Mouse (Mus musculus): ENCODE data around the gene Ccdc174. TPM values are rescaled to one million over a fixed set of nuclear protein-coding genes. Genes with fewer than 3 reads are reported as not detected.
A peak's percentile ranks its signal among the peaks of the same experiment; 100 is the strongest.
"Not testable (repeated sequence)": the region's sequence is repeated elsewhere in the genome, so short reads cannot be mapped to it uniquely, and the experiment has no call there.

Gene Ccdc174
- total and polyA plus RNA-seq, 3 experiments: 11.8 to 67.9 (median 52.7) TPM

GRCm38 (mm10) chr6:91883859-91884258 is 6.0 kb downstream of the Ccdc174 start:
- DNase-seq (ENCODE audit: low spot score) (no peak), ATAC-seq (ENCODE audit: extremely low read depth, insufficient number of reproducible peaks, low FRiP score, poor library complexity, severe bottlenecking) (no peak)
- Histone ChIP-seq H3K4me1 (ENCODE audit: insufficient read depth, low read depth, low read length) (peaks cover 8% of the 10 kb centered on the region; the same call in 1 of the 2 replicates), H3K4me3 (ENCODE audit: low read depth, low read length) (no peak overlapping the region), H3K36me3 (replicated peaks) (peaks cover 79% of the 10 kb centered on the region), H3K9me3 (replicated peaks) (no peaks in the 10 kb centered on the region), H3K27me3 (ENCODE audit: insufficient read depth, low read length) (no peaks in the 10 kb centered on the region)
- TF ChIP-seq GATA2 (IDR thresholded peaks at IDR 0.05; ENCODE audit: borderline replicate concordance, low read depth, low read length) (no peak), GATA1 (IDR thresholded peaks at IDR 0.05; ENCODE audit: borderline replicate concordance, low read length) (no peak), POLR2AphosphoS5 (IDR thresholded peaks at IDR 0.05; ENCODE audit: insufficient replicate concordance, low read depth, low read length) (no peak), CTCF (IDR thresholded peaks at IDR 0.05; ENCODE audit: low read depth, low read length) (no peak), TAL1 (conservative IDR thresholded peaks at IDR 0.05; ENCODE audit: low read depth, low read length) (no peak)

- no peaks in the 10 kb centered on the region for H3K9me3 ChIP-seq (replicated peaks)
- ATAC-seq (ENCODE audit: extremely low read depth, insufficient number of reproducible peaks, low FRiP score, poor library complexity, severe bottlenecking): no peak
- H3K36me3 ChIP-seq (replicated peaks): peaks cover 91% of the 10 kb centered on the region
- H3K27me3 ChIP-seq (ENCODE audit: insufficient read depth, low read length): no peaks in the 10 kb centered on the region
- H3K4me1 ChIP-seq (ENCODE audit: insufficient read depth, low read depth, low read length): no peaks in the 10 kb centered on the region
- no peak for DNase-seq (ENCODE audit: low spot score)
- TF ChIP-seq GATA2 (IDR thresholded peaks at IDR 0.05; ENCODE audit: borderline replicate concordance, low read depth, low read length) (no peak), POLR2AphosphoS5 (IDR thresholded peaks at IDR 0.05; ENCODE audit: insufficient replicate concordance, low read depth, low read length) (no peak), GATA1 (IDR thresholded peaks at IDR 0.05; ENCODE audit: borderline replicate concordance, low read length) (no peak), CTCF (IDR thresholded peaks at IDR 0.05; ENCODE audit: low read depth, low read length) (no peak), TAL1 (conservative IDR thresholded peaks at IDR 0.05; ENCODE audit: low read depth, low read length) (no peak)
- no peak overlapping the region for H3K4me3 ChIP-seq (ENCODE audit: low read depth, low read length)
Measured at GRCm38 (mm10) chr6:91889255-91889906, 11.5 kb downstream of the Ccdc174 start.

GRCm38 (mm10) chr6:91890615-91891014 is 12.8 kb downstream of the Ccdc174 start:
- DNase-seq (ENCODE audit: low spot score): no peak
- no peaks in the 10 kb centered on the region for H3K27me3 ChIP-seq (ENCODE audit: insufficient read depth, low read length)
- H3K4me3 ChIP-seq (ENCODE audit: low read depth, low read length): no peak overlapping the region
- ATAC-seq (ENCODE audit: extremely low read depth, insufficient number of reproducible peaks, low FRiP score, poor library complexity, severe bottlenecking): no peak
- peaks cover 89% of the 10 kb centered on the region for H3K36me3 ChIP-seq (replicated peaks)
- no peaks in the 10 kb centered on the region for H3K9me3 ChIP-seq (replicated peaks)
- TF ChIP-seq POLR2AphosphoS5 (IDR thresholded peaks at IDR 0.05; ENCODE audit: insufficient replicate concordance, low read depth, low read length): no peak
- TF ChIP-seq CTCF (IDR thresholded peaks at IDR 0.05; ENCODE audit: low read depth, low read length): no peak
- no peak for TF ChIP-seq GATA1 (IDR thresholded peaks at IDR 0.05; ENCODE audit: borderline replicate concordance, low read length)
- TF ChIP-seq GATA2 (IDR thresholded peaks at IDR 0.05; ENCODE audit: borderline replicate concordance, low read depth, low read length): no peak
- TF ChIP-seq TAL1 (conservative IDR thresholded peaks at IDR 0.05; ENCODE audit: low read depth, low read length): no peak
- no peaks in the 10 kb centered on the region for H3K4me1 ChIP-seq (ENCODE audit: insufficient read depth, low read depth, low read length)

- Histone ChIP-seq H3K9me3 (replicated peaks) (no peaks in the 10 kb centered on the region), H3K36me3 (replicated peaks) (peaks cover 85% of the 10 kb centered on the region), H3K27me3 (ENCODE audit: insufficient read depth, low read length) (no peaks in the 10 kb centered on the region), H3K4me3 (ENCODE audit: low read depth, low read length) (no peak overlapping the region), H3K4me1 (ENCODE audit: insufficient read depth, low read depth, low read length) (no peaks in the 10 kb centered on the region)
- no peak for TF ChIP-seq TAL1 (conservative IDR thresholded peaks at IDR 0.05; ENCODE audit: low read depth, low read length)
- TF ChIP-seq GATA1 (IDR thresholded peaks at IDR 0.05; ENCODE audit: borderline replicate concordance, low read length): no peak
- no peak for TF ChIP-seq CTCF (IDR thresholded peaks at IDR 0.05; ENCODE audit: low read depth, low read length)
- no peak for TF ChIP-seq GATA2 (IDR thresholded peaks at IDR 0.05; ENCODE audit: borderline replicate concordance, low read depth, low read length)
- no peak for TF ChIP-seq POLR2AphosphoS5 (IDR thresholded peaks at IDR 0.05; ENCODE audit: insufficient replicate concordance, low read depth, low read length)
- DNase-seq (ENCODE audit: low spot score) (no peak), ATAC-seq (ENCODE audit: extremely low read depth, insufficient number of reproducible peaks, low FRiP score, poor library complexity, severe bottlenecking) (no peak)
Measured at GRCm38 (mm10) chr6:91891776-91892175, 13.9 kb downstream of the Ccdc174 start.

GRCm38 (mm10) chr6:91896783-91897182 is 18.9 kb downstream of the Ccdc174 start:
- no peak overlapping the region for H3K4me3 ChIP-seq (ENCODE audit: low read depth, low read length)
- H3K4me1 ChIP-seq (ENCODE audit: insufficient read depth, low read depth, low read length): no peaks in the 10 kb centered on the region
- H3K9me3 ChIP-seq (replicated peaks): no peaks in the 10 kb centered on the region
- ATAC-seq (ENCODE audit: extremely low read depth, insufficient number of reproducible peaks, low FRiP score, poor library complexity, severe bottlenecking) (no peak), DNase-seq (ENCODE audit: low spot score) (no peak)
- no peak for TF ChIP-seq GATA2 (IDR thresholded peaks at IDR 0.05; ENCODE audit: borderline replicate concordance, low read depth, low read length)
- no peak for TF ChIP-seq GATA1 (IDR thresholded peaks at IDR 0.05; ENCODE audit: borderline replicate concordance, low read length)
- TF ChIP-seq CTCF (IDR thresholded peaks at IDR 0.05; ENCODE audit: low read depth, low read length): no peak
- TF ChIP-seq TAL1 (conservative IDR thresholded peaks at IDR 0.05; ENCODE audit: low read depth, low read length): no peak
- H3K27me3 ChIP-seq (ENCODE audit: insufficient read depth, low read length): no peaks in the 10 kb centered on the region
- peaks cover 92% of the 10 kb centered on the region for H3K36me3 ChIP-seq (replicated peaks)

- no peak overlapping the region for H3K4me3 ChIP-seq (ENCODE audit: low read depth, low read length)
- H3K27me3 ChIP-seq (ENCODE audit: insufficient read depth, low read length): no peaks in the 10 kb centered on the region
- H3K4me1 ChIP-seq (ENCODE audit: insufficient read depth, low read depth, low read length): no peaks in the 10 kb centered on the region
- no peaks in the 10 kb centered on the region for H3K9me3 ChIP-seq (replicated peaks)
- peaks cover 73% of the 10 kb centered on the region for H3K36me3 ChIP-seq (replicated peaks)
- no peak for TF ChIP-seq TAL1 (conservative IDR thresholded peaks at IDR 0.05; ENCODE audit: low read depth, low read length)
- peak; percentile 62; the same call in 1 of the 2 replicates for TF ChIP-seq CTCF (IDR thresholded peaks at IDR 0.05; ENCODE audit: low read depth, low read length)
- ATAC-seq (ENCODE audit: extremely low read depth, insufficient number of reproducible peaks, low FRiP score, poor library complexity, severe bottlenecking) (peak; percentile 57), DNase-seq (ENCODE audit: low spot score) (peak; percentile 29)
Measured at GRCm38 (mm10) chr6:91901505-91901904, 23.7 kb downstream of the Ccdc174 start.

DNA sequence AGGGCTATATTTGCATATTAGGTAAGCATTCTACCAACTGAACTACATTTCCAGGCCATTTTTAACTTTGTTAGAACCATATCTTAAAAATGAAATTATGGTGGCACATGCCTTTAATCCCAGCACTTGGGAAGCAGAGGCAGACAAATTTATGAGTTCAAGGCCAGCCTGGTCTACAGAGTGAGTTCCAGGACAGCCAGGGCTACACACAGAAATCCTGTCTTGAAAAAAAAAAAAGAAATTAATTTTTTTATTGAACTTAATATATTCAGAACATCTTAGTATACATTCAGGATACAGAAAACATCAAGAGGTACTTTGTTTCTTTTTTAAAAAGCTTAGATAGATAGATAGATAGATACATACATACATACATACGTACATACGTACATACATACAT is 24.7 kb downstream of the Ccdc174 start, which contains the start of gene 4930590J08Rik:
TSS of gene 4930590J08Rik (plus strand) at position 301 of the 400 bp plus-strand sequence.
- H3K36me3 ChIP-seq (replicated peaks): peaks cover 63% of the 10 kb centered on the region
- H3K4me1 ChIP-seq (ENCODE audit: insufficient read depth, low read depth, low read length); H3K27me3 ChIP-seq (ENCODE audit: insufficient read depth, low read length); H3K9me3 ChIP-seq (replicated peaks); H3K4me3 ChIP-seq (ENCODE audit: low read depth, low read length); DNase-seq (ENCODE audit: low spot score); ATAC-seq (ENCODE audit: extremely low read depth, insufficient number of reproducible peaks, low FRiP score, poor library complexity, severe bottlenecking): not testable (repeated sequence)
